Comparison of ENCODE assay signal across 9 mouse cellular contexts in genomic region chr12:89505121-89505764, GRCm38 (mm10).
DNase-seq lines count a peak whose midpoint lies in the region; ATAC-seq and TF ChIP-seq lines count a peak whose summit lies in the region.
"Had no signal": no experiment of that assay in that cellular context is flagged by ENCODE, and none has a peak within 500 bp of the region (broad histone marks: within the 10 kb centered on the region; RNA-seq: fewer than 3 reads in every experiment).

No protein-coding gene starts in this region.

- no peak for ATAC-seq in intestine, embryonic 14.5 days (replicated peaks; ENCODE audit: low FRiP score, low TSS enrichment, low read depth)
- ATAC-seq in intestine, embryonic 16.5 days: no peak
- ATAC-seq in activated CD4-positive, CD25-positive, alpha-beta regulatory T cell, adult 4 months: no peak

- no peaks in the 10 kb centered on the region for H3K36me3 ChIP-seq in intestine, embryonic 14.5 days (ENCODE audit: control insufficient read depth, insufficient read depth, low read length)
- no peaks in the 10 kb centered on the region for H3K36me3 ChIP-seq in intestine, embryonic 16.5 days (ENCODE audit: control insufficient read depth, insufficient read depth, low read length)
- no peaks in the 10 kb centered on the region for H3K36me3 ChIP-seq in hindbrain, embryonic 10.5 days
- no peaks in the 10 kb centered on the region for H3K36me3 ChIP-seq in myocyte (ENCODE audit: control insufficient read depth, insufficient read depth)
- H3K36me3 ChIP-seq: embryonic facial prominence, embryonic 13.5 days had no signal

- peak; percentile 60 for DNase-seq in intestine, embryonic 14.5 days (ENCODE audit: low spot score)
- peak; percentile 76 for DNase-seq in NIH3T3 (ENCODE audit: low read depth)
- peak; percentile 43 to 76 for DNase-seq in cerebellum, postnatal 4 days (ENCODE audit: low spot score in 2 of 2)
- peak; percentile 59 for DNase-seq in hindbrain, embryonic 10.5 days (ENCODE audit: low spot score)
- DNase-seq in left cerebral cortex, adult 2 months (ENCODE audit: extremely low spot score in 1 of 2, low spot score in 2 of 2): peak; percentile 47 to 50

- no peaks in the 10 kb centered on the region for H3K9me3 ChIP-seq in intestine, embryonic 14.5 days (ENCODE audit: control insufficient read depth, low read length)
- no peaks in the 10 kb centered on the region for H3K9me3 ChIP-seq in intestine, embryonic 16.5 days (ENCODE audit: control insufficient read depth, low read length)
- no peaks in the 10 kb centered on the region for H3K9me3 ChIP-seq in hindbrain, embryonic 10.5 days
- H3K9me3 ChIP-seq: embryonic facial prominence, embryonic 13.5 days had no signal

- no peak for TF ChIP-seq POLR2A in myocyte (IDR thresholded peaks at IDR 0.05; ENCODE audit: insufficient read length, low read depth)

- H3K27ac ChIP-seq in intestine, embryonic 14.5 days (ENCODE audit: low read depth): no peak overlapping the region
- no peak overlapping the region for H3K27ac ChIP-seq in intestine, embryonic 16.5 days (ENCODE audit: low read length)
- no peak overlapping the region for H3K27ac ChIP-seq in hindbrain, embryonic 10.5 days
- H3K27ac ChIP-seq in left cerebral cortex, adult 2 months: no peak overlapping the region
- H3K27ac ChIP-seq: embryonic facial prominence, embryonic 13.5 days had no signal

- no peaks in the 10 kb centered on the region for H3K27me3 ChIP-seq in intestine, embryonic 14.5 days (replicated peaks; ENCODE audit: control insufficient read depth, insufficient read depth, low read length)
- H3K27me3 ChIP-seq in intestine, embryonic 16.5 days (replicated peaks; ENCODE audit: control insufficient read depth, insufficient read depth, low read length): no peaks in the 10 kb centered on the region
- H3K27me3 ChIP-seq in hindbrain, embryonic 10.5 days (ENCODE audit: insufficient read depth, poor library complexity, severe bottlenecking): no peaks in the 10 kb centered on the region
- H3K27me3 ChIP-seq in myocyte (ENCODE audit: control insufficient read depth, insufficient read depth, insufficient read length): no peaks in the 10 kb centered on the region
- H3K27me3 ChIP-seq: embryonic facial prominence, embryonic 13.5 days had no signal

- H3ac ChIP-seq in myocyte (ENCODE audit: control insufficient read depth, insufficient read length): no peak overlapping the region

- H3K4me2 ChIP-seq in intestine, embryonic 14.5 days (ENCODE audit: low read length): no peak overlapping the region
- H3K4me2 ChIP-seq in intestine, embryonic 16.5 days (ENCODE audit: low read depth, low read length): no peak overlapping the region
- peak overlapping the region; percentile 37 for H3K4me2 ChIP-seq in myocyte (ENCODE audit: low read depth)
- H3K4me2 ChIP-seq: embryonic facial prominence, embryonic 13.5 days had no signal

- H3K4me3 ChIP-seq in intestine, embryonic 14.5 days (ENCODE audit: low read depth, low read length): no peak overlapping the region
- no peak overlapping the region for H3K4me3 ChIP-seq in intestine, embryonic 16.5 days (ENCODE audit: low read length)
- no peak overlapping the region for H3K4me3 ChIP-seq in hindbrain, embryonic 10.5 days
- H3K4me3 ChIP-seq in left cerebral cortex, adult 2 months: no peak overlapping the region
- H3K4me3 ChIP-seq in myocyte: no peak overlapping the region
- H3K4me3 ChIP-seq: embryonic facial prominence, embryonic 13.5 days had no signal

- no peak overlapping the region for H3K9ac ChIP-seq in intestine, embryonic 14.5 days (ENCODE audit: low read length)
- no peak overlapping the region for H3K9ac ChIP-seq in intestine, embryonic 16.5 days (ENCODE audit: low read depth, low read length)
- H3K9ac ChIP-seq: embryonic facial prominence, embryonic 13.5 days had no signal

- H3K79me2 ChIP-seq in myocyte (ENCODE audit: control insufficient read depth, insufficient read depth): no peaks in the 10 kb centered on the region

- 40% methylated on average over 2 of the region's 2 CpGs for WGBS in intestine, embryonic 14.5 days
- 37% methylated on average over 2 of the region's 2 CpGs for WGBS in intestine, embryonic 16.5 days
- 23% methylated on average over 2 of the region's 2 CpGs for WGBS in hindbrain, embryonic 10.5 days

- intact Hi-C loops in left cerebral cortex, adult 2 months (cut with DNase I): no loop called here

- no peaks in the 10 kb centered on the region for H3K4me1 ChIP-seq in intestine, embryonic 14.5 days (replicated peaks; ENCODE audit: control insufficient read depth, insufficient read depth, low read length)
- no peaks in the 10 kb centered on the region for H3K4me1 ChIP-seq in intestine, embryonic 16.5 days (ENCODE audit: control insufficient read depth, insufficient read depth, low read length)
- H3K4me1 ChIP-seq in hindbrain, embryonic 10.5 days (replicated peaks): no peaks in the 10 kb centered on the region
- H3K4me1 ChIP-seq: embryonic facial prominence, embryonic 13.5 days had no signal

- peak; percentile 91 for TF ChIP-seq CTCF in left cerebral cortex, adult 2 months (IDR thresholded peaks at IDR 0.05)

TF ChIP-seq in myocyte, 11 proteins besides CTCF, POLR2A, EP300 and RAD21:
- TF ChIP-seq POLR2AphosphoS2 (IDR thresholded peaks at IDR 0.05; ENCODE audit: insufficient read length, low read depth): no peak
- no peak for TF ChIP-seq E2F4 (IDR thresholded peaks at IDR 0.05; ENCODE audit: insufficient read depth)
- no peak for TF ChIP-seq TCF3 (IDR thresholded peaks at IDR 0.05; ENCODE audit: insufficient read length, low read depth)
- TF ChIP-seq MYOD1 (IDR thresholded peaks at IDR 0.05; ENCODE audit: control insufficient read depth in 1 of 3, insufficient read length in 2 of 3, low read depth in 2 of 3): no peak
- no peak for TF ChIP-seq MYOG (IDR thresholded peaks at IDR 0.05; ENCODE audit: control insufficient read depth in 1 of 3, insufficient read depth in 1 of 3, insufficient read length in 2 of 3, low read depth in 2 of 3)
- no peak for TF ChIP-seq MAX (IDR thresholded peaks at IDR 0.05; ENCODE audit: low read depth)
- TF ChIP-seq CEBPB (IDR thresholded peaks at IDR 0.05; ENCODE audit: insufficient read depth, poor library complexity, severe bottlenecking): no peak
- no peak for TF ChIP-seq TCF12 (IDR thresholded peaks at IDR 0.05; ENCODE audit: insufficient read depth, poor library complexity, severe bottlenecking)
- no peak for TF ChIP-seq SRF (IDR thresholded peaks at IDR 0.05; ENCODE audit: control insufficient read depth, insufficient read length, low read depth)
- TF ChIP-seq REST (IDR thresholded peaks at IDR 0.05; ENCODE audit: insufficient read depth, insufficient read length): no peak
- TF ChIP-seq USF1 (IDR thresholded peaks at IDR 0.05; ENCODE audit: low read depth): no peak
